Mouse (Mus musculus): ENCODE results near the gene Npr1. TPM values are rescaled to one million over a fixed set of nuclear protein-coding genes. Genes with fewer than 3 reads are reported as not detected.
A peak's percentile ranks its signal among the peaks of the same experiment; 100 is the strongest.

Npr1 gene
- 8.0 and 9.2 TPM in 2 replicates for polyA plus RNA-seq (2014; fragmentation: Nextera tagmentation; extraction: Ambion mirVana)

- peaks cover 7% of the 10 kb centered on the region for H3K4me1 ChIP-seq (replicated peaks; ENCODE audit: control insufficient read depth, insufficient read depth, low read length)
- H3K27me3 ChIP-seq (replicated peaks; ENCODE audit: control insufficient read depth, insufficient read depth, low read length): peaks cover 46% of the 10 kb centered on the region
- H3K4me2 ChIP-seq: peak within 1 kb of the TSS; percentile 83
- ATAC-seq (replicated peaks; ENCODE audit: low FRiP score): peak; percentile 56
- peak; percentile 54 for DNase-seq (ENCODE audit: low spot score)
- H3K4me3 ChIP-seq (ENCODE audit: low read depth, low read length): peak within 1 kb of the TSS; percentile 52
- peak within 1 kb of the TSS; percentile 41 for H3K9ac ChIP-seq (ENCODE audit: low read depth, low read length)
- no peaks in the 10 kb centered on the region for H3K36me3 ChIP-seq (ENCODE audit: control insufficient read depth, insufficient read depth, low read length)
- no peaks in the 10 kb centered on the region for H3K9me3 ChIP-seq (ENCODE audit: control insufficient read depth, low read length)
- under 1% methylated on average over 29 of the region's 49 CpGs for WGBS
- no peak within 1 kb of the TSS for H3K27ac ChIP-seq (ENCODE audit: low read depth, low read length)
Observed at GRCm38 (mm10) chr3:90465686-90466310, at the start of gene Npr1. Npr1 (minus strand) TSS chr3:90465866.

- no peaks in the 10 kb centered on the region for H3K27me3 ChIP-seq (replicated peaks; ENCODE audit: control insufficient read depth, insufficient read depth, low read length)
- H3K9ac ChIP-seq (ENCODE audit: low read depth, low read length): peak overlapping the region; percentile 62
- peak overlapping the region; percentile 46 for H3K4me3 ChIP-seq (ENCODE audit: low read depth, low read length)
- 30% methylated on average over 1 of the region's 1 CpGs for WGBS
- peak overlapping the region; percentile 87 for H3K4me2 ChIP-seq
- peaks cover 11% of the 10 kb centered on the region for H3K4me1 ChIP-seq (replicated peaks; ENCODE audit: control insufficient read depth, insufficient read depth, low read length)
- DNase-seq (ENCODE audit: low spot score) (no peak), ATAC-seq (replicated peaks; ENCODE audit: low FRiP score) (no peak)
- no peak overlapping the region for H3K27ac ChIP-seq (ENCODE audit: low read depth, low read length)
- H3K9me3 ChIP-seq (ENCODE audit: control insufficient read depth, low read length): no peaks in the 10 kb centered on the region
- no peaks in the 10 kb centered on the region for H3K36me3 ChIP-seq (ENCODE audit: control insufficient read depth, insufficient read depth, low read length)
Observed at GRCm38 (mm10) chr3:90515242-90515641, 49.6 kb upstream of the Npr1 start.

GRCm38 (mm10) chr3:90514691-90515090 is 49.0 kb upstream of the Npr1 start:
- H3K4me3 ChIP-seq (ENCODE audit: low read depth, low read length): peak overlapping the region; percentile 46
- H3K4me2 ChIP-seq: peak overlapping the region; percentile 87
- H3K9ac ChIP-seq (ENCODE audit: low read depth, low read length): peak overlapping the region; percentile 62
- peak; percentile 84 for ATAC-seq (replicated peaks; ENCODE audit: low FRiP score)
- peak; percentile 76 for DNase-seq (ENCODE audit: low spot score)
- WGBS: under 1% methylated on average over 10 of the region's 10 CpGs
- H3K4me1 ChIP-seq (replicated peaks; ENCODE audit: control insufficient read depth, insufficient read depth, low read length): peaks cover 12% of the 10 kb centered on the region
- H3K36me3 ChIP-seq (ENCODE audit: control insufficient read depth, insufficient read depth, low read length): no peaks in the 10 kb centered on the region
- no peaks in the 10 kb centered on the region for H3K9me3 ChIP-seq (ENCODE audit: control insufficient read depth, low read length)
- no peak overlapping the region for H3K27ac ChIP-seq (ENCODE audit: low read depth, low read length)
- no peaks in the 10 kb centered on the region for H3K27me3 ChIP-seq (replicated peaks; ENCODE audit: control insufficient read depth, insufficient read depth, low read length)

GRCm38 (mm10) chr3:90513796-90514590 is 48.3 kb upstream of the Npr1 start, which contains the start of the genes S100a1 and S100a13:
S100a1 (minus strand) TSS chr3:90514392.
S100a13 (plus strand) TSS chr3:90514435.
- peak; percentile 46 for ATAC-seq (replicated peaks; ENCODE audit: low FRiP score)
- Histone ChIP-seq H3K4me3 (ENCODE audit: low read depth, low read length) (peak within 1 kb of the TSS; percentile 46), H3K27me3 (replicated peaks; ENCODE audit: control insufficient read depth, insufficient read depth, low read length) (no peaks in the 10 kb centered on the region), H3K4me2 (peak within 1 kb of the TSS; percentile 87), H3K36me3 (ENCODE audit: control insufficient read depth, insufficient read depth, low read length) (no peaks in the 10 kb centered on the region), H3K9me3 (ENCODE audit: control insufficient read depth, low read length) (no peaks in the 10 kb centered on the region), H3K4me1 (replicated peaks; ENCODE audit: control insufficient read depth, insufficient read depth, low read length) (peaks cover 13% of the 10 kb centered on the region), H3K27ac (ENCODE audit: low read depth, low read length) (no peak within 1 kb of the TSS), H3K9ac (ENCODE audit: low read depth, low read length) (peak within 1 kb of the TSS; percentile 62)
- WGBS: 3% methylated on average over 25 of the region's 25 CpGs
- peak; percentile 56 for DNase-seq (ENCODE audit: low spot score)

- H3K9me3 ChIP-seq (ENCODE audit: control insufficient read depth, low read length): no peaks in the 10 kb centered on the region
- DNase-seq (ENCODE audit: low spot score) (no peak), ATAC-seq (replicated peaks; ENCODE audit: low FRiP score) (no peak)
- H3K36me3 ChIP-seq (ENCODE audit: control insufficient read depth, insufficient read depth, low read length): no peaks in the 10 kb centered on the region
- no peaks in the 10 kb centered on the region for H3K27me3 ChIP-seq (replicated peaks; ENCODE audit: control insufficient read depth, insufficient read depth, low read length)
- no peak overlapping the region for H3K4me3 ChIP-seq (ENCODE audit: low read depth, low read length)
- H3K27ac ChIP-seq (ENCODE audit: low read depth, low read length): no peak overlapping the region
- H3K4me2 ChIP-seq: no peak overlapping the region
- WGBS: 70% methylated on average over 9 of the region's 9 CpGs
- H3K9ac ChIP-seq (ENCODE audit: low read depth, low read length): no peak overlapping the region
- peaks cover 16% of the 10 kb centered on the region for H3K4me1 ChIP-seq (replicated peaks; ENCODE audit: control insufficient read depth, insufficient read depth, low read length)
Observed at GRCm38 (mm10) chr3:90512948-90513642, 47.4 kb upstream of the Npr1 start.

GRCm38 (mm10) chr3:90512276-90512675 is 46.6 kb upstream of the Npr1 start:
- Histone ChIP-seq H3K27ac (ENCODE audit: low read depth, low read length) (no peak overlapping the region), H3K4me2 (no peak overlapping the region), H3K4me3 (ENCODE audit: low read depth, low read length) (no peak overlapping the region), H3K4me1 (replicated peaks; ENCODE audit: control insufficient read depth, insufficient read depth, low read length) (peaks cover 22% of the 10 kb centered on the region), H3K27me3 (replicated peaks; ENCODE audit: control insufficient read depth, insufficient read depth, low read length) (no peaks in the 10 kb centered on the region), H3K36me3 (ENCODE audit: control insufficient read depth, insufficient read depth, low read length) (no peaks in the 10 kb centered on the region; the same call in 1 of the 2 replicates), H3K9ac (ENCODE audit: low read depth, low read length) (no peak overlapping the region), H3K9me3 (ENCODE audit: control insufficient read depth, low read length) (no peaks in the 10 kb centered on the region)
- DNase-seq (ENCODE audit: low spot score): no peak
- 80% methylated on average over 5 of the region's 5 CpGs for WGBS
- ATAC-seq (replicated peaks; ENCODE audit: low FRiP score): no peak

GRCm38 (mm10) chr3:90509747-90510123 is 44.1 kb upstream of the Npr1 start:
- H3K27ac ChIP-seq (ENCODE audit: low read depth, low read length): peak overlapping the region; percentile 40
- H3K9me3 ChIP-seq (ENCODE audit: control insufficient read depth, low read length): no peaks in the 10 kb centered on the region
- ATAC-seq (replicated peaks; ENCODE audit: low FRiP score) (0 out of 2 replicates have a peak, but pooled peaks have one; percentile 1), DNase-seq (ENCODE audit: low spot score) (peak; percentile 54)
- H3K27me3 ChIP-seq (replicated peaks; ENCODE audit: control insufficient read depth, insufficient read depth, low read length): no peaks in the 10 kb centered on the region
- peak overlapping the region; percentile 90 for H3K4me3 ChIP-seq (ENCODE audit: low read depth, low read length)
- peak overlapping the region; percentile 37 for H3K9ac ChIP-seq (ENCODE audit: low read depth, low read length)
- H3K4me1 ChIP-seq (replicated peaks; ENCODE audit: control insufficient read depth, insufficient read depth, low read length): peaks cover 14% of the 10 kb centered on the region
- peaks cover 15% of the 10 kb centered on the region; the same call in 1 of the 2 replicates for H3K36me3 ChIP-seq (ENCODE audit: control insufficient read depth, insufficient read depth, low read length)
- peak overlapping the region; percentile 72 for H3K4me2 ChIP-seq
- 8% methylated on average over 2 of the region's 2 CpGs for WGBS

- DNase-seq (ENCODE audit: low spot score) (peak; percentile 99), ATAC-seq (replicated peaks; ENCODE audit: low FRiP score) (peak; percentile 87)
- H3K9ac ChIP-seq (ENCODE audit: low read depth, low read length): peak within 1 kb of the TSS; percentile 99
- peak within 1 kb of the TSS; percentile 95 for H3K27ac ChIP-seq (ENCODE audit: low read depth, low read length)
- H3K27me3 ChIP-seq (replicated peaks; ENCODE audit: control insufficient read depth, insufficient read depth, low read length): no peaks in the 10 kb centered on the region
- under 1% methylated on average over 66 of the region's 66 CpGs for WGBS
- H3K4me1 ChIP-seq (replicated peaks; ENCODE audit: control insufficient read depth, insufficient read depth, low read length): peaks cover 14% of the 10 kb centered on the region
- peak within 1 kb of the TSS; percentile 93 for H3K4me2 ChIP-seq
- H3K9me3 ChIP-seq (ENCODE audit: control insufficient read depth, low read length): no peaks in the 10 kb centered on the region
- H3K36me3 ChIP-seq (ENCODE audit: control insufficient read depth, insufficient read depth, low read length): peaks cover 15% of the 10 kb centered on the region; the same call in 1 of the 2 replicates
- H3K4me3 ChIP-seq (ENCODE audit: low read depth, low read length): peak within 1 kb of the TSS; percentile 90
Observed at GRCm38 (mm10) chr3:90508950-90509746, 43.5 kb upstream of the Npr1 start, which contains the start of gene Chtop. Chtop (minus strand) TSS chr3:90509498.
